Mouse (Mus musculus) neutrophil, adult 83 days (primary cell): ENCODE data around the gene Gpbar1. TPM values are rescaled to one million over a fixed set of nuclear protein-coding genes. Genes with fewer than 3 reads are reported as not detected.

Experiments used
- total RNA-seq, 2 experiments: library from RNA; stranded (reverse); gene quantifications; one replicate each; pipeline ENCODE4 v1.2.4; 2023

Gene Gpbar1
- under 1 TPM in 1 of 2 experiments, not detected in 1; 0.51 TPM for total RNA-seq

DNA sequence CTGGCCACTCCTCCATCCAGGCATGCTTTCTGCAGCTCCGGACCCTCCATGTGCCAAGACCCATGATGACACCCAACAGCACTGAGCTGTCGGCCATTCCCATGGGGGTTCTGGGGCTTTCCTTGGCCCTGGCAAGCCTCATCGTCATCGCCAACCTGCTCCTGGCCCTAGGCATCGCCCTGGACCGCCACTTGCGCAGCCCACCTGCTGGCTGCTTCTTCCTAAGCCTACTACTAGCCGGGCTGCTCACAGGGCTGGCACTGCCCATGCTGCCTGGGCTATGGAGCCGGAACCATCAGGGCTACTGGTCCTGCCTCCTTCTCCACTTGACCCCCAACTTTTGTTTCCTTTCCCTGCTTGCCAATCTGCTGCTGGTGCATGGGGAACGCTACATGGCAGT, at the start of gene Gpbar1:
Gpbar1 (plus strand) TSS at position 13 of the 400 bp plus-strand sequence.

GRCm38 (mm10) chr1:74235938-74236589, 42.3 kb upstream of the Gpbar1 start, which contains the start of gene Arpc2:
TSS of gene Arpc2 (plus strand) at chr1:74236084.

GRCm38 (mm10) chr1:74284543-74285160, 6.3 kb downstream of the Gpbar1 start, which contains the start of the genes Aamp and Pnkd:
TSS of gene Aamp (minus strand) at chr1:74284738.
TSS of gene Pnkd (plus strand) at chr1:74284930.

DNA sequence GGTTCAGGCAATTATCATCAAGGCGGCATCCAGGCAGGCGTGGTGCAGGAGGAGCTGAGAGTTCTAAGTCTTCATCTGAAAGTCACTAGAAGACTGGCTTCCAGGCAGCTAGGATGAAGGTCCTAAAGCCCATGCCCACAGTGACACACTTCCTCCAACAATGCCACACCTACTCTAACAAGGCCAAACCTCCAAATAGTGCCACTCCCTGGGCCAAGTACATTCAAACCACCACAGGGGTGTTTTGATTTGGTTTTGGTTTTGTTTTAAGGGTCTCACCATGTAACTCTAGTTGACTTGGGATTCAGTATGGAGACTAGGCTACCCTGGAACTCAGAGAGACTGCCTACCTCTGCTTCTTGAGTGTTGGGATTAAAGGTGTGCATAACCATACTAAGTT, 27.2 kb downstream of the Gpbar1 start, which contains the start of gene Tmbim1:
Tmbim1 (minus strand) TSS at position 101 of the 400 bp plus-strand sequence.

Other genes starting within 250 kb of the Gpbar1 start
- 10 to 100 TPM; 18.8 to 19.2 TPM for gene Tns1, start 154.1 kb upstream of the Gpbar1 start, total RNA-seq
- gene Rufy4, start 153.0 kb upstream of the Gpbar1 start, total RNA-seq: 1 to 10 TPM; 3.3 to 4.2 TPM
- gene Cxcr2, start 124.6 kb upstream of the Gpbar1 start, total RNA-seq: 100 to 1,000 TPM; 328 to 426 TPM
- gene Cxcr1, start 83.9 kb upstream of the Gpbar1 start, total RNA-seq: under 1 TPM in 1 of 2 experiments, not detected in 1; 0.38 TPM
- 100 to 1,000 TPM; 649 to 657 TPM for gene Arpc2, start 42.5 kb upstream of the Gpbar1 start, total RNA-seq
- 10 to 100 TPM; 60.2 to 63.7 TPM for gene Aamp, start 6.2 kb downstream of the Gpbar1 start, total RNA-seq
- gene Pnkd, start 6.4 kb downstream of the Gpbar1 start, total RNA-seq: 10 to 100 TPM; 12.1 to 15.6 TPM
- gene Tmbim1, start 27.1 kb downstream of the Gpbar1 start, total RNA-seq: 10 to 100 TPM; 12.5 to 13.5 TPM
- gene Catip, start 83.6 kb downstream of the Gpbar1 start, total RNA-seq: not detected
- gene Slc11a1, start 96.6 kb downstream of the Gpbar1 start, total RNA-seq: 100 to 1,000 TPM; 174 to 175 TPM
- gene Ctdsp1, start 113.0 kb downstream of the Gpbar1 start, total RNA-seq: 100 to 1,000 TPM; 149 to 153 TPM
- gene Vil1, start 130.8 kb downstream of the Gpbar1 start, total RNA-seq: under 1 TPM in 1 of 2 experiments, not detected in 1; 0.13 TPM
- gene Cnot9, start 227.5 kb downstream of the Gpbar1 start, total RNA-seq: 10 to 100 TPM; 26.2 to 26.8 TPM